Mouse (Mus musculus) limb, embryonic 13.5 days (tissue): ENCODE measurements around the gene Klf3. TPM values are rescaled to one million over a fixed set of nuclear protein-coding genes. Genes with fewer than 3 reads are reported as not detected.

Experiments
- ATAC-seq: fragments of 200-750 bp; cut with Nextera tagmentation; 2 replicates; pipeline ENCODE4 v1.8.0; 2017; ENCODE audit warnings: low read depth, moderate number of reproducible peaks, moderate TSS enrichment; ENCODE audit not compliant: low FRiP score
- H3K27ac ChIP-seq: fragments of 300-500 bp; sonication (generic); 2 replicates; pipeline ENCODE4 v1.5.1; 2015; ENCODE audit warnings: inconsistent platforms, mild to moderate bottlenecking, moderate library complexity
- H3K27me3 ChIP-seq: fragments of 300-500 bp; sonication (generic); 2 replicates; pipeline ENCODE4 v1.6.1; 2015; ENCODE audit warnings: mild to moderate bottlenecking, inconsistent platforms
- H3K36me3 ChIP-seq: fragments of 300-500 bp; sonication (generic); 2 replicates; pipeline ENCODE4 v1.6.1; 2015; ENCODE audit warnings: inconsistent platforms, mild to moderate bottlenecking, moderate library complexity
- H3K4me1 ChIP-seq: fragments of 300-500 bp; sonication (generic); 2 replicates; pipeline ENCODE4 v1.6.1; 2015; ENCODE audit warnings: inconsistent platforms
- H3K4me2 ChIP-seq: fragments of 300-500 bp; sonication (generic); replicated peaks from 2 replicates; pipeline ENCODE4 v1.6.1; 2015; ENCODE audit warnings: inconsistent platforms, mild to moderate bottlenecking, moderate library complexity
- H3K4me3 ChIP-seq: fragments of 300-500 bp; sonication (generic); 2 replicates; pipeline ENCODE4 v1.5.1; 2015; ENCODE audit warnings: moderate library complexity, mild to moderate bottlenecking, inconsistent platforms
- H3K9ac ChIP-seq: fragments of 300-500 bp; sonication (generic); 2 replicates; pipeline ENCODE4 v1.6.1; 2015; ENCODE audit warnings: mild to moderate bottlenecking, inconsistent platforms
- H3K9me3 ChIP-seq: fragments of 300-500 bp; sonication (generic); 2 replicates; pipeline ENCODE4 v1.6.1; 2016; ENCODE audit warnings: inconsistent platforms
- WGBS: fragments of 180-500 bp; shearing (Covaris S2); methylation state at CpG from one replicate; pipeline ENCODE4 v1.1.7; 2015; 5-methylcytosine and 5-hydroxymethylcytosine counted together
- polyA plus RNA-seq: library from polyadenylated mRNA; unstranded; fragments of >200 nt; fragmentation: Nextera tagmentation; extraction: Ambion mirVana; gene quantifications from 2 replicates; pipeline ENCODE4 v1.2.1, GENCODE M21; 2015

Gene Klf3
- polyA plus RNA-seq, 1 experiment from 2014 or later: 46.1 TPM

DNA sequence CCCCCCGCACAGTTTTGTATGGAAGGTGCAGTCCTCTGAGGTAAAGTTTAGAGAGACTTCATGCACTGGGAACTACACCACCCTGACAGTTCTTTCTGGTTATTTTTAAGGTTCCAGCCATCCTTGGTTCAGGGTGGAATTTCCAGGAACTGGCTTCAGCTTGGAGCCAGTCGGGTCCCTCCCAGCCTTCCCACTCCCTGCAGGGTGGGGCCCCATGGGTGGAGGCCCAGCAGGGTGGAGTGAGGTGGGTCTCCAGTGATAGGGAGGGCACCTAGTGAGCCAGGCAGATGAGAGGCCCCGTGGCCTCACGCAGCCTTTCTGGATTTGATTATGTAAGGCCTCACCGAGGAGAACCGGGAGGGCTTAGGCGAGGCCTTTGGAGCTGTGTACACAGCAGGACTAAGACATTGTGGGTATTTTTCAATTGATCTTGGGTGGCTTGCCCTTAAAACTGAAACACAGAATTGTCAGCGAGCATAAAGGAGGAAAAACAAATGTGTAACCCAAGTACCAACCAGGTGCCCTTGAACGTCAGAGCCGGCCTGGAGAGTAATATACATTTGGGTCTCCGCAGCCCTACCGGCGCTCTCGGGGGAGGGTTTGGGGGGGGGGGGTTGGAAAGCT lies 8.4 kb downstream of the Klf3 start:
- no peaks in the 10 kb centered on the region for H3K9me3 ChIP-seq
- no peaks in the 10 kb centered on the region for H3K27me3 ChIP-seq
- peak overlapping the region; percentile 70 for H3K27ac ChIP-seq
- H3K4me2 ChIP-seq: peak overlapping the region; percentile 51
- peak; percentile 15; the same call in 1 of the 2 replicates for ATAC-seq
- H3K36me3 ChIP-seq: peaks cover 5% of the 10 kb centered on the region
- peak overlapping the region; percentile 53 for H3K9ac ChIP-seq
- H3K4me3 ChIP-seq: no peak overlapping the region
- WGBS: 8% methylated on average over 13 of the region's 14 CpGs
- H3K4me1 ChIP-seq: peaks cover 83% of the 10 kb centered on the region

DNA sequence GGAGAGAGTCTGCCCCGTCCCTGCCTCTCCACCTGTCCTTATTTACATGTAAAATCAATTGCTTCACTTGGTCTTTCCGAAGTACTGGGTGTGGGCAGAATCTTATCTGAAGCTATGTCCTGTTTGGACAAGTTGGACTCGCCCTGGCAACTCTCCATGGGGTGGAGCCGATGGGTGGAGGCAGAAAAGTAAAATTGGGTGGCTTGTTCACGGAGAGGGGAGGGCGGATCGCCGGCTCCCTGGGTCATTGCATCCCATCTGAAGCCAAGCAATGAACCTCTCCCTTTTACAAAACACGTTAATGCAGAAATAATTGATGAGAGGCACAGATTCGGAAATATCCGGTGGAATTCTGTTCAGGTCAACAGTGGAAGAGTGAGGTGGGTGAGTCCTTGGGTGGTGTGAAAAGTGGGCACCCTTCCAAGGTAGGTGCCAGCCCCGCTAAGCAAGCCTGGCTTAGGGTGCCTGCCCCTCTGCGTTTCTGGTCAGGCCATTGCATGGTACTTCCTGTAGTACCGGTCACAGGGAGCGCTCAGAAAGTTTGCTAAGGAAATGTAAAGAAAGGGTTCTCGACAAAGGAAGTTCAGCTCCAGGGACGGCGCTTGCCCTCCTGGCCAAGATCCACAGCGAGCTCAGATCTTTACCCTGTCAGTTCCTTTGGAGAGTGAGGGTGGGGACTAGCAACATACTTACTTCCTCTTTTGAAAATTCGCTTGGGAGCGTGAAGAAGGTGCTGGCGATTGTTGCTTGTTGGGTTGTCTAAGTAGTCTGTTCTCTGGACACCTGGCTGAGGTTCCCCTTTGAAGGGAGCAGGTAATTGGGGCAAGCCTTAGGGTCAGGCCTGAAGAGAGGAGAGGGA lies 9.2 kb downstream of the Klf3 start:
- Histone ChIP-seq H3K36me3 (peaks cover 10% of the 10 kb centered on the region), H3K4me2 (peak overlapping the region; percentile 51), H3K27ac (peak overlapping the region; percentile 70), H3K4me1 (peaks cover 83% of the 10 kb centered on the region), H3K9ac (peak overlapping the region; percentile 53), H3K27me3 (no peaks in the 10 kb centered on the region), H3K9me3 (no peaks in the 10 kb centered on the region), H3K4me3 (0 out of 2 replicates have a peak overlapping the region, but pooled peaks have one; percentile 0)
- 0 out of 2 replicates have a peak, but pooled peaks have one; percentile 10 for ATAC-seq
- 29% methylated on average over 22 of the region's 22 CpGs for WGBS

DNA sequence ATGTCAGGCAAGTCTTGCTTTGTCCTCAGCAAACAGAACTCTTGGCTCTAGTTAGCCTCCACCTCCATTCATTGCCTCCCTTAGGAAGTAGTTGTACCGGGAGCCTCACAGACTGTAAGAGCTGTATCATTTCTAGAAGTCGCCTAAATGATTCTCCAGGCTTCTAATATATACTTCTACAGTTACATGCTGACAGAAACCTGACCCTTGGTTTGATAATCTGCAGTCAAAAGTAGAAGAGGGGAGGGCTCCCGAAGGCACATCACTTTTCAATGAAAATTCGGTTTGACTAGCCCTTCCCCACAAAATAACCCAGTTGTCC lies 9.8 kb downstream of the Klf3 start:
- Histone ChIP-seq H3K27me3 (no peaks in the 10 kb centered on the region), H3K9ac (no peak overlapping the region), H3K4me2 (peak overlapping the region; percentile 51), H3K9me3 (no peaks in the 10 kb centered on the region), H3K4me1 (peaks cover 80% of the 10 kb centered on the region), H3K27ac (peak overlapping the region; percentile 70; the same call in 1 of the 2 replicates), H3K36me3 (peaks cover 14% of the 10 kb centered on the region), H3K4me3 (0 out of 2 replicates have a peak overlapping the region, but pooled peaks have one; percentile 0)
- ATAC-seq: no peak
- 30% methylated on average over 4 of the region's 4 CpGs for WGBS

DNA sequence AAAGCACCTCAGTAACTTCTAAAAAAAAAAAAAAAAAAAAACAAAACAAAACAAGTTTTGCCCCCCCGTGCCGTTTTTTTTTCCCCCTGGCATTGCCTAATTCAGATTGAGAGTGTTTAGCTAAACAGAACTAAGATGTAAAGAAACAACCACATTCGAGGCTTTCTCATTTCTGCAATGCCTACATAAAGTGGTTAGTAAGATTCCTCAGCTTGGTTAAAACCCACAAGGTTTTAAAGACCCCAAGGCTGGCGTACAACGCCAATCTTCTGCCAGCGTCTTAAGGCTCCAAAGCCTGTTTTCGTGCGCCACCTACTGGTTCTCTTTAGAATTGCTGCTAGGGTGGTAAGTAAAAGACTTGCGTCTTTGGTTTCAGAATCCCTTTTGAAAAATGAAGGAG lies 10.2 kb downstream of the Klf3 start:
- Histone ChIP-seq H3K27ac (no peak overlapping the region), H3K4me2 (peak overlapping the region; percentile 51), H3K9ac (no peak overlapping the region), H3K9me3 (no peaks in the 10 kb centered on the region), H3K4me3 (no peak overlapping the region), H3K36me3 (peaks cover 18% of the 10 kb centered on the region), H3K27me3 (no peaks in the 10 kb centered on the region), H3K4me1 (peaks cover 80% of the 10 kb centered on the region)
- WGBS: 9% methylated on average over 9 of the region's 9 CpGs
- no peak for ATAC-seq

DNA sequence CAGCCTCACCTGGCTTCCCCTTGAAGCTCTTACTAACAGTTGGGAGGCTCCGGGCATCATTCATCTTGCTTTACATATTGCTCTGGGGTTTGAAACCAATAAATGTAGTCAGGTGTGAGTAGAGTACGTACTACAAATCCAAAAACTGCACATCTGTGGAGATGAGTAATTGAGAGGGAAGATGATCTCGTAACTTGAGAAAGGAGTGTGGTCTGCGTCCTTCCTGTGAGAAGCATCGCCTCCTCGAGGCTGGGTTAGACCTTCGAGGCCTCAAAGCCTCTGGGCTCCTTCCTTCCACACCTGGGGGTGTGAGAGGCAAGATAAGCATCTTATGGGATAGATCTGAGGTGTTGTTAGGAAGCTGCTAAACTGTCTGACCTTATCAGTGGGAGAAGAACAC lies 11.2 kb downstream of the Klf3 start:
- Histone ChIP-seq H3K9ac (no peak overlapping the region), H3K4me1 (peaks cover 76% of the 10 kb centered on the region), H3K4me3 (no peak overlapping the region), H3K4me2 (no peak overlapping the region), H3K9me3 (no peaks in the 10 kb centered on the region), H3K36me3 (peaks cover 25% of the 10 kb centered on the region), H3K27me3 (no peaks in the 10 kb centered on the region), H3K27ac (no peak overlapping the region)
- WGBS: 81% methylated on average over 7 of the region's 7 CpGs
- no peak for ATAC-seq

DNA sequence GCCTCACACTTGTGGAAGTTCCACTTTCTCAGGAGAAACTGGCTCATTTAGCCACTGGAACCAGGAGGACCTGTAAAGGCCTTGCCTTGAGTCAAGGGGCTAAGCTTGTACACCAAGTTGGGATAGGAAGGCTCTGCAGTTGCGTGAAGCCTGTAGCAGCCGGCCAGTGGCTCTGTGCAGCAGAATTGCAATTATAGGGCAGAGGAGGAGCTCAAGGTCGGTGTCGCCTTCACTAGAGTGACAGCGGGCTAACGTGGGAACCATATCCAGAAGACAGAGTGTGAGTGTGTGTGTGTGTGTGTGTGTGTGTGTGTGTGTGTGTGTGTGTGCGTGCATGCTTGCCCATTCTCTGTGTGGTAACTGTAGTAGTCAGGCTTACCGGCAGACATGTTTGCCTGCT lies 12.4 kb downstream of the Klf3 start:
- Histone ChIP-seq H3K4me3 (no peak overlapping the region), H3K4me2 (no peak overlapping the region), H3K36me3 (peaks cover 32% of the 10 kb centered on the region), H3K27me3 (no peaks in the 10 kb centered on the region), H3K9me3 (no peaks in the 10 kb centered on the region), H3K9ac (no peak overlapping the region), H3K27ac (no peak overlapping the region), H3K4me1 (peaks cover 70% of the 10 kb centered on the region)
- ATAC-seq: no peak
- 88% methylated on average over 8 of the region's 8 CpGs for WGBS

DNA sequence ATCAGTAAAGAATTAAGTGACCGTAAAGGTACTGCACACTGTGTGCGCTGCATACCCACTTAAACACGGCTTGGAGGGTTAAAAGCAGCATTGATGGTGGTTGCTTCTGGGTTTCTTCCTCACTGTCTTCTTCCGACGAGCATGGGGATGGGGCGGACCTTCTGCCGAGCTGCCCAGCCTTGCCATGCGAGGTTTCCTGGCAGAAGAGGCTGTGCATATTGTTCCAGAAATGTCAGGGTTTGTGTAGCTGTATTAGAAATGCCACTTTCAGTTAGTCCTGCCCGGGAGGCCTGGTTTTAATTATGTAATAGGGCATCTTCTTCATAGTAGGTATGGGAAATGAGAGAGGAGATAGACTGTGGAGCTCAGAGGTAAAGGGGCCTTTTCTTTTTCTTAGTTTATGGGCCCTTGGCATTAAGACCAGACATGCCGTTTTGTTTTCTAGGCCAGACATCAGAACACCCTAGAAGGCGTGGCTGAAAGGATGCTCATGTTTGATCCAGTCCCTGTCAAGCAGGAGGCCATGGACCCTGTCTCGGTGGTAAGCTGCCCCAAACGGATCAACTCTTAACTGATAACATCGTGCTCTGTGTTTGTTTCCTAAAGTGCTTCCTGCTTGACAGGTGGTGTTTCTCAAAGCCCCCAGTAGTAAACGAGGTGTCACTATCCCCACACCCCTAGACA lies 13.2 kb downstream of the Klf3 start:
- no peaks in the 10 kb centered on the region for H3K27me3 ChIP-seq
- H3K9me3 ChIP-seq: no peaks in the 10 kb centered on the region
- no peak overlapping the region for H3K9ac ChIP-seq
- H3K4me3 ChIP-seq: no peak overlapping the region
- peaks cover 39% of the 10 kb centered on the region for H3K36me3 ChIP-seq
- no peak overlapping the region for H3K4me2 ChIP-seq
- no peak overlapping the region for H3K27ac ChIP-seq
- WGBS: 61% methylated on average over 15 of the region's 15 CpGs
- peaks cover 62% of the 10 kb centered on the region for H3K4me1 ChIP-seq
- no peak for ATAC-seq

DNA sequence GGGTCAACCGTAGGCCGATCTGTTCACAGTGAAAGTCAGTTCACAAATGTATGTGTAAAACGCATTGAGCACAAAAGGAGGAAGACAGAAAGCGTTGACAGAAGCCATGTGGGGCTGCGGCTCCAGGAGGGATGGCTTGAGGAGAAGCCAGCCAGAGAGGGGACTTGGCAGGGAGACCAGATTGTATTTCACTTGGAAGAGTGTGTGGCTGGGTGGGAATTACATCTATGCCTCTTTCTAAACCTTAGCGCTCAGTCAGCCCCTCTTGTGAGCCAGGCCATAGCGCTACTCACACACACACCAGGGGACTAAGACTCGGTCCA lies 13.7 kb downstream of the Klf3 start:
- Histone ChIP-seq H3K4me1 (peaks cover 57% of the 10 kb centered on the region), H3K4me2 (no peak overlapping the region), H3K4me3 (no peak overlapping the region), H3K9ac (no peak overlapping the region), H3K36me3 (peaks cover 44% of the 10 kb centered on the region), H3K27me3 (no peaks in the 10 kb centered on the region), H3K27ac (no peak overlapping the region), H3K9me3 (no peaks in the 10 kb centered on the region)
- WGBS: 61% methylated on average over 8 of the region's 8 CpGs
- no peak for ATAC-seq

DNA sequence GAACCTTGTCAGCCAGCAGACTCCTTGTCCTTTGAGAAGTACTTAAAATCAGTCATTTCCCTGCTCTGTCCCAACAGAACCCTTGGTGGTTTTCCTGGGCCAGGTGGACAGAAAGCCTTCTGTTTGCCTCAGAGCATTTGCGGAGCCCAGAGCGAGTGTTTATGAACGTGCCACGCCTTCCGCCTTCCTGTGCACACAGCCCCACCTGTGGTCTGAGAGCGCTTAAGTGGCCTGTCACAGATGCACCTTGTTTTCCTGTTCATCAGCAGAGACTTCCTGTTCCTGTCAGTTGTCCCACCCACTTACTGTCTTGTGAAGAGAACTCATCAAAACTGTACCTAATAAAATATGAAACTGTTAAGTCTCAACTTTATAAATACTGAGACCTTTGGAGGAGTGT lies 16.2 kb downstream of the Klf3 start:
- WGBS: 61% methylated on average over 6 of the region's 6 CpGs
- ATAC-seq: no peak
- H3K4me1 ChIP-seq: peaks cover 35% of the 10 kb centered on the region
- H3K4me3 ChIP-seq: no peak overlapping the region
- H3K27me3 ChIP-seq: no peaks in the 10 kb centered on the region
- no peak overlapping the region for H3K27ac ChIP-seq
- no peak overlapping the region for H3K4me2 ChIP-seq
- no peak overlapping the region for H3K9ac ChIP-seq
- peaks cover 68% of the 10 kb centered on the region for H3K36me3 ChIP-seq
- no peaks in the 10 kb centered on the region for H3K9me3 ChIP-seq

DNA sequence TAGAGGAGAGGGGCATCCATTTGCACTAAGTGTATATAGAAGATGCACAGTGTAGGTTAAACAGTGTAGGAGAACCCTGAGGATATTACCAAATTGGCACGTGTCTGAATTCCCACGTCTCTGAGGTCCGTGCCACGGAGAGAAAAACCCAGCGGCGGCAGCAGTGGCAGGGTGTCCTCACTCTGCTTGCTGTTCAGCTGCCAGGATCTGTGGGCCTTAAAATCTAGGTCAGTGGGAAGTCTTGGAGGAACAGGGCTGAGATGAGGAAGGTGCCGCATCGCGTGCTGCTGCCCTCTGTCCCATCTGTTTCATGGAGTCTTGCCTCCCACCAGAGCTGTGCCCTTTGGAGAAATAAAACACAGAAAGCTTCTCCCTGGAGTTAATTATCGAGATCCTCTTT lies 16.9 kb downstream of the Klf3 start:
- H3K36me3 ChIP-seq: peaks cover 76% of the 10 kb centered on the region
- H3K4me3 ChIP-seq: no peak overlapping the region
- ATAC-seq: no peak
- WGBS: 95% methylated on average over 10 of the region's 10 CpGs
- H3K4me1 ChIP-seq: peaks cover 35% of the 10 kb centered on the region
- H3K9me3 ChIP-seq: no peaks in the 10 kb centered on the region
- H3K4me2 ChIP-seq: no peak overlapping the region
- H3K9ac ChIP-seq: no peak overlapping the region
- no peaks in the 10 kb centered on the region for H3K27me3 ChIP-seq
- H3K27ac ChIP-seq: no peak overlapping the region

DNA sequence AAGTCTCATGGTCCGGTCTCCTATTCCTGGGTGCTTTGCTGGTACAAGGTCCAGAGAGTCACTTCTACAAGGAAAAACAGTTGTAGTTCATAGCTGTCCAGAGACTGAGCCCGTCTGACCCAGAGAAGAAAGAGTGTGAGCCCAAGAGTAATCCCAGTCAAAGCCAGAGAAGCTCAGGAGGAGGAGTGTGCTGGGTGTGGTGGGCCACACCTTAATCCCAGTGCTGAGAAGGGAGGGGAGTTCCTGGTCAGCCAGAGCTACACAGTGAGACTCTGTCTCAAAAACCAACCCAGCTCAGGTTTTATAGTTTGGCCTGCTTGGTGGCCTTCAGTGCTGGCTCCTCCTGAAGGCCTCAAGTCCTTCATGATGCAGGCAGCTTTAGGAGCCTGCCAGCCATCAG lies 18.1 kb downstream of the Klf3 start:
- Histone ChIP-seq H3K36me3 (peaks cover 86% of the 10 kb centered on the region), H3K9ac (no peak overlapping the region), H3K27me3 (no peaks in the 10 kb centered on the region), H3K4me2 (no peak overlapping the region), H3K27ac (no peak overlapping the region), H3K4me3 (no peak overlapping the region), H3K4me1 (peaks cover 27% of the 10 kb centered on the region), H3K9me3 (no peaks in the 10 kb centered on the region)
- no peak for ATAC-seq
- 91% methylated on average over 2 of the region's 2 CpGs for WGBS

DNA sequence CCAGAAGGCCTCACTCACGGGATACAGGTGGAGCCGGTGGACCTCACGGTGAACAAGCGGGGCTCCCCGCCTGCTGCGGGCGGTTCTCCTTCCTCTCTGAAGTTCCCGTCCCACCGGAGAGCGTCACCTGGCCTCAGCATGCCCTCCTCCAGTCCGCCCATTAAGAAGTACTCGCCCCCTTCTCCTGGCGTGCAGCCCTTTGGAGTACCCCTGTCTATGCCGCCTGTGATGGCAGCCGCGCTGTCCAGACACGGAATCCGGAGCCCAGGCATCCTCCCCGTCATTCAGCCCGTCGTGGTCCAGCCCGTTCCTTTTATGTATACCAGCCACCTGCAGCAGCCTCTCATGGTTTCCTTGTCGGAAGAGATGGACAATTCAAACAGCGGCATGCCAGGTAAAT lies 18.8 kb downstream of the Klf3 start:
- WGBS: 92% methylated on average over 24 of the region's 24 CpGs
- Histone ChIP-seq H3K36me3 (peaks cover 91% of the 10 kb centered on the region), H3K4me2 (no peak overlapping the region), H3K27me3 (no peaks in the 10 kb centered on the region), H3K4me3 (no peak overlapping the region), H3K27ac (no peak overlapping the region), H3K4me1 (peaks cover 20% of the 10 kb centered on the region), H3K9ac (no peak overlapping the region), H3K9me3 (no peaks in the 10 kb centered on the region)
- ATAC-seq: no peak
